Mouse (Mus musculus) kidney, postnatal 36 days (tissue): ENCODE data around the gene Rab5if.
A peak's percentile ranks its signal among the peaks of the same experiment; 100 is the strongest.
"Not testable (repeated sequence)": the region's sequence is repeated elsewhere in the genome, so short reads cannot be mapped to it uniquely, and the experiment has no call there.

Experiments
- DNase-seq, 2 experiments: peaks; one replicate each; pipeline ENCODE4 v3.0.0; 2021 to 2022; ENCODE audit warnings: mixed read lengths in 2 of 2

Gene Rab5if

DNA sequence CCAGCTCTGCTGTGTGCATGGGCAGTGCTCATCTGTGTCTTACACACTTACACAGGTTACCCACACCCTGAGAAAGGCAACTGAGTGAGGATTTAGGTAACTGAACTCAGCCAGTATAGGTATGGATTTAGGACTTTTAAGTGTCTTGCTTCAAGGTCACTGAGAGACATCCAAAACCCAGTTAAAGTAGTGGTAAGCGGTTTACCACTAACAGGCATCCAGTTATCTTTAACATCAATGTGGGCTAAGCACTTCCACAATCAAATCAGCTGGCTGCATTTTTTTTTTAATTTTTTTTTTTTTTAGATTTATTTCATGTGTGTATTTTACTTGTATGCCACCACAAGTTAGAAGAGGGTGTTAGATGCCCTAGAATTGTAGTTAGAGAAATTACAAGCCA, 6.6 kb upstream of the Rab5if start:
- DNase-seq: no peak

- DNase-seq: no peak
Measured at GRCm38 (mm10) chr2:156857385-156857791, 5.5 kb upstream of the Rab5if start.

GRCm38 (mm10) chr2:156857835-156858234, 5.1 kb upstream of the Rab5if start, which contains the start of gene 4930518I15Rik:
Gene 4930518I15Rik (minus strand): TSS chr2:156857946.
- DNase-seq: no peak

GRCm38 (mm10) chr2:156858671-156859070, 4.3 kb upstream of the Rab5if start:
- DNase-seq: no peak

- DNase-seq: peak; percentile 51 to 72
Measured at GRCm38 (mm10) chr2:156862041-156862717, 749 bp upstream of the Rab5if start.

DNA sequence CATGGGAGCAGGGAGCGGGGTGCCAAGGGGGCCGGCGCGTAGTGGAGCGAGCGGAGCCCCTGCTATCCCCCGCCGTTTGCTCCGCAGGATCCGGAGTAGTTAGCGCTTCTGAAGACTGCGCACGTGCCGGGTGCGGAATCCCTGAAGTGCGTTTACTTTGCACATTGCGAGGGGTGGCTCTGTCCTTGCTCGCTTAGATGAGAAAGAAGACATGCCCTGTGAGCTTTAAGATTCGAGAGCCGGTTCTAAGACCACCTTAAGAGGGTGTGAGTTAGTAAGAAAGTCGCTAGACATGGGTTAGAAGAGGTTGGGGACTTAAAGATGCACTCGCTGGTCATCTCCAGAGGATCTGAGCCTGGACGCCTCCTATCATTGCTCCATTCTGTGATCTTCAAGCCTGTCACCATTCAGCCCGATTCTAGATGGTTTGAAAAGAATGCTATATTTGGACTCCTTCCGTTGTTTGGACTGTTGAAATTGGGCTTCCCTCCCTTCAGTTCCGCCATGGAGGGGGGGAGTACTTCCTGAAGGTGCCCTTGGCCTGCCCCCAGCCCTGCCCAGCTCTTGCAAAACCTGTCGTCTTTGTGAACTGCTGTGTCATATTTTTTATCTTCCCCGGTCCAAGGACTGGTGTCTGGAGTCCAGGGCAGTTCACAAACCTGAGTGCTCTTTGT, 696 bp downstream of the Rab5if start:
- DNase-seq: peak; percentile 71 to 79

DNA sequence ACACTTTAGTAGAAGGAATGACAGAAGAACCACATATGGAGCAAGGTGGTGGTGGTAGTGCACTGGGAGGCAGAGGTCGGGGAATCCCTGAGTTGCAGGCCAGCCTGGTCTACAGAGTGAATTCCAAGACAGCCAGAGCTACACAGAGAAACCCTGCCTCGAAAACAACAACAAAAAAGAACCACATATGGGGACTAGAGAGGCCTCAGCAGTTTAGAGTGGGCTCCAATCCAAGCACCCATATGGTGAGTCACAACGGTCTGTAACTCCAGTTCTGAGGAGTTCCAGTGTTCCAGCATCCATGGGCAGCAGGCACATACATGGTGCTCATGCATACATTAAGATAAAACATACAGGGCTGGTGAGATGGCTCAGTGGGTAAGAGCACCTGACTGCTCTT, 1.6 kb downstream of the Rab5if start:
- no peak for DNase-seq

- peak; percentile 72 to 82 for DNase-seq
Measured at GRCm38 (mm10) chr2:156868994-156869393, 6.1 kb downstream of the Rab5if start.

- DNase-seq: no peak
Measured at GRCm38 (mm10) chr2:156869554-156869953, 6.6 kb downstream of the Rab5if start.

DNA sequence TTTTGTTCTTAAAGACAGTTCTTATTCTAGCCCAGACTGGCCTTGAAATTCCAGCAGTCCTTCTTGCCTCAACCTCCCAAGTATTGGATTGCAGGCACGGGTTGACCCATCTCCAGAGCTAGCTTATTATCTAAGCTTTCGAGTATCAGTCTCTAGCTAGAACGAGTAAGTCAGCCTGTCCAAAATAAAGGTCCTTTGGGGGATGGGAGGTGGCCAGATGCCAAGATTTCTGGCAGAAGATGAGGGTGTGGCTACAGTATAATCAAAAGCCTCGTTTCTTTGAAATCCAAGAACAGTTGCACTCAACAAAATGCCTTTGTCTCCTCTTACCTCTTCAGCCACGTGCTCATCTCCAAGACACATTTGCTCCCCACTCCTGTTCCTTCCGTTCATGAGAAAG, 7.6 kb downstream of the Rab5if start:
- DNase-seq: peak; percentile 25 to 69

DNA sequence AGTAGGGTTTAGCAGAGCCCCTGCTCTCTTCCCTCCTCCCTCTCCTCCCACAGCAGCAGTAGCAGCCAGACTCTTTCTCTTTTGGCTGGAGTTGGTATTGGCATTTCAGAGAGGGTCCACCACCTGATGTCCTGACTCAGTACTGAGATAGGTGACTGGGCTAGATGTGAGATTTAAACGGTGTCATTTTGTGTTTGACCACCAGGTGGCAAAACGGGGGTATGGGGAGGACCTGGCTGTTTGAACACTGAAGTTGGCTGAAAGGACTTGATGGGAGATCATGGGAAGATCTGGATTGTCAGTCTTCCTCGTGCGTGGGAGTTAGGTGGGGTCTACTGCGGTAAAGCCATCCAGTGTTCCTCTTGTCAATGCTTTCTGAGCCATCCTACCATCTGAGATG, 10.7 kb downstream of the Rab5if start:
- peak; percentile 25 to 70 for DNase-seq

- no peak for DNase-seq
Measured at GRCm38 (mm10) chr2:156874047-156874759, 11.3 kb downstream of the Rab5if start.

DNA sequence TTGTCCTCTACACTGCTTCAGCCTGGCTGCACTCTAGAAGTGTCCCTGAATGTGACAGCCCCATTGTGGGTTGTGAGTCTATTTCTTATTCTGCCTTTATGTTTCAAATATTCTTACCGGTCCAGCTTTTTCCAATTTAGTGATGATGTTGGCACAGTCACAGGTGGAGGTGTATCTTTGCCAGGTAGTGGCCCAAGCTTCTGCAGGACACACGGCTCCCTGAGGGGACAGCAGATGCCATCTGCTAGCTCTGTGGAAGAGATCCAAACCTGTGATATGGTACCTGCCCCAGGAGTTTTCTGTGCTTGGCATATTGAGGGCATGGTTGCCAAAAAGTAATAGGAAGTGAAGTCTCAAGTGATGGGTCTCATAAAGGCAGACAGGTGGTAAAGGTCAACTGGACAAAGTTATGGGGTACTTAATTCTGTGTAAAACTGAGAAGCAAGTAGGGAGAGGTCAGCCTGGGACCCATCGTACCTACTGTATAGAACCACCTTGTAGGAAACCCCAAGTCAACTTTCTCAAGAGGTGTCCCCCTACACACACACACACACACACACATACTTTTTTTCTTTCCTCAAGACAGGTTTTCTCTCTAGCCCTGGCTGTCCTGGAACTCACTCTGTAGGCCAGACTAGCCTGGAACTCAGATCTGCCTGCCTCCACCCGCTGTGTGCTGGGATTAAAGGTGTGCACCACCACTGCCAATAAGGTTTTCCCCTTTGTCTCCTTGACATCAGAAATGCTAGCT, 12.0 kb downstream of the Rab5if start:
- DNase-seq: no peak

DNA sequence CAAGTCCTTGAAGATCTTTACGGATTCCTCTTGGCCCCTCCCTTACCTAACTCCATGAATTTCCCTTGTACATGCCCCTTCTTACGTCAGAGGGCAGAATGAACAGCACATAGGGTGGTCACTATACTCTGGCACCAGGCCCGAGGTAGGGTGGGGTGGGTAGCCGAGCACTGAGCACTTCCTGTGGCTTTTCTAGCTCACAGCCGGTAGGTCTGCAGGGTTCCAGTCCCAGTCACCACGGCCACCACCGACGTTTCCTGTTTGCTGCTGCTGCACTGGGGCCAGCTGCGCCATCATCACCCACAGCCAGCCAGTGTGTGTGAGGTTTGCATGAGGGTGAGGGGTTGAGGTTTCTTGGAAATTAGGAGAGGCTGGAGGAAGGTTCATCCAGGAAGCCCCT, 14.8 kb downstream of the Rab5if start:
- peak; percentile 16 to 31 for DNase-seq

GRCm38 (mm10) chr2:156879541-156879940, 16.6 kb downstream of the Rab5if start:
- DNase-seq: no peak

DNA sequence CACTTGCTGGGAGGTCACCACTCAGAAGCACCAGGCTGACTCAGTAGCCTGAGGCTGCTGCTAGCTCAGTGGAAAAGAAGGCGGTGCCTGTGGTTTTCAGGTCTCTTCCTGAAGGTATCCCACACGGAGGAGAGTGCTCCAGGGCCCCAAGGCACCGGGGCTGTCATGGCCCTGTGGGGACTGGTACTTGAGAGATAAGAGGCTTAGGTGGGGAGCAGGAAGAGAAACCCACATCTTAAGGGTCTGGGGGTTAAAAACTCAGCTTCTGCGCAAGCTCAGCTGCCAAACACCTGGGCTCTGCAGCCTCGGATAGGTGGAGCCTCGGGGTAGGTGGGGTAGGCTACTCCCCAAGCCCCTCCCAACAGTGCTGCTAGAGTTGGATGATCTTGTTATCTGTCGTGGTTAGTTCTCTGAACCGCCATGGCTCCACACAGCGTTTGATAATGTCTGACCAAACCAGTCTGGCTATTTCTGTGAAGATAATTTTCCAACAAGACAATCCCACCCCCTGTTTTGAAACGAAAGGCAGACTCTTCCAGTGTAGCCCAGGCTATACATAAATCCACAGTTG, 19.6 kb downstream of the Rab5if start:
- no peak for DNase-seq

- DNase-seq: peak in 1 of 2 experiments; percentile 26
Measured at GRCm38 (mm10) chr2:156884396-156885211, 21.7 kb downstream of the Rab5if start.

DNA sequence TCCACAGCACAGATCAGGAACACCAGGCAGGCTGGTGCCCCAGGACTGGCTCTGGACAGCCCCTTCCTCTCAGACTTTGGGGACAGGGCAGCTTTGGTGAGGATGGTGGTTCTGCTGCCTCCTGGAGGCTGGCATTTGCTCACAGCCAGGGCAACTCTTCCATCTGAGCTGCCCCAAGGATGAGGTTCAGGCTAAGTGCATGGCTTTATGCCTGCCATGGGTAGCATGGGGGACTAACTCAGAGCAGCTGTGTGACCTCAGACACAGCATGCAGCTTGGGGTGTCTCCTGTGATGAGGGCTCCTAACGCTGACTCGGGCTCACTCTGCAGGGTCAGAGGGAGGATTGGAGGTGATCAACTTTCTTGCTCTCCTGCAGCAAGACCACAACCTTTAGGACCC, 22.7 kb downstream of the Rab5if start:
- DNase-seq: not testable (repeated sequence)

DNA sequence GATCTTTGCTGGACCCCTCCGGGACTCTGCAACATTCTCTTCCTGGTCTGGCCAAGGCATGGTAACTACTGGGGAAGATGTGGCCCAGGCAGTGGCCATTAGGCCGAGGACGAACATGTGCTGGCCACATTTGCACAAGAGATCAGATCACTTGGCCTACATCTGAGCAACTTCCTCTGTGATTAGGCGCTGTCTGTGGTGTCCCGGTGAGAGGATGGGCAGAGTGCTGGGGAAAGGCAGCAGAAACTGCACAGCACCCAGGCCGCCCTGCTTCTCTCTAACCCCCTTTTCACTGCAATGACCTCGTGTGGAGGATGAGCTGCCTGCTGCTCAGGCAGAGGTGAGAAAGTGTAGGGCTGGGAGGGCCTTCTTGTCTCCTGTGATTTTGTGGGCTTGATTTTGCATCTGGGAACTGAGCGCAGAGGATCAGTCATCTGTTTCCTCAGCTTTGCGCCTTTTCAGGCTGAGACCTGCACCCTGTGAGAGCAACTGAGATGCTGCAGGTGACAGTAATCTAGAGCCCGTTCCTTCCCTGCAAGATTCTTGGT, 23.2 kb downstream of the Rab5if start:
- no peak for DNase-seq

DNA sequence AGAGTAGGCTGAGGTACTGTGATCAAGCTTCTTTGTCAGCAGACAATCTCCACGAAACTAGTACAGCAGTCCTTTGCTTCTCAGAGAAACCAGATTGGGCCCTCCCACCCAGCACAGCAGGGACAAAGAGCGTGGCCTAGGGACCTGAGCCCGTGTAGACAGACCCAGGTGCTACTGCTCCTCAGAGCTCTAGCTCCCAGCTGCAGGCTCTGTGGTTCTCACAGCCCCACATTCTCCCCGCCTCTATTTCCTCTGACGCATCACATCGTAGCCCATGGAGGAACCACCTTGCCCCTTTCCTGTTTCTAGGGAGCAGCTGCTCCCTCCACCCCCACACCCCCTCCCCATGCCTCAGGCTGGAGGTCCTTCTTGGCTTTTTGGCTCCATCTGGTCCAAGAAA, 24.1 kb downstream of the Rab5if start, which contains the start of gene Sla2:
Gene Sla2, minus strand, starts transcription at position 176 of the 400 bp plus-strand sequence.
- no peak for DNase-seq

DNA sequence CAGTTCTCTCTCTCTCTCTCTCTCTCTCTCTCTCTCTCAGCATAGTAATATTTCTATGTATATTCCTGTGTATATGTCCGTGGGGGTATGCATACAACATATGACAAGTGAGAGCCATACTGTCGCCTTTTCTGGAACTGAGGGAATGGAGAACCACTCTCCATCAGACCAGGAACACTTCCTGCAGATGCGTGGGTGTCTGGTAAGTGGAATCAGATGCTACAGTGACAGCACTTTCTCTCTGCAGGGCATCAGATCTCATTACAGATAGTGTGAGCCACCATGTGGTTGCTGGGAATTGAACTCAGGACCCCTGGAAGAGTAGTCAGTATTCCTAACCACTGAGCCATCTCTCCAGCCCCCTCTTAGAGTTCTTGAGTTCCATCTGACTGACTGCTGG, 25.6 kb downstream of the Rab5if start:
- no peak for DNase-seq
